Mouse (Mus musculus) neural tube, embryonic 12.5 days (tissue): ENCODE results near the gene Rundc3b. TPM values are rescaled to one million over a fixed set of nuclear protein-coding genes. Genes with fewer than 3 reads are reported as not detected.
A peak's percentile ranks its signal among the peaks of the same experiment; 100 is the strongest.

Experiments
- ATAC-seq: fragments of 200-750 bp; cut with Nextera tagmentation; 2 replicates; pipeline ENCODE4 v1.8.0; 2017; ENCODE audit warnings: low read depth, mild to moderate bottlenecking, moderate TSS enrichment, moderate library complexity; ENCODE audit not compliant: low FRiP score
- H3K27ac ChIP-seq: fragments of 300-500 bp; sonication (generic); 2 replicates; pipeline ENCODE4 v1.5.1; 2016
- H3K27me3 ChIP-seq: fragments of 300-500 bp; sonication (generic); replicated peaks from 2 replicates; pipeline ENCODE4 v1.6.1; 2016; ENCODE audit warnings: mild to moderate bottlenecking
- H3K36me3 ChIP-seq: fragments of 300-500 bp; sonication (generic); 2 replicates; pipeline ENCODE4 v1.6.1; 2016; ENCODE audit warnings: mild to moderate bottlenecking
- H3K4me1 ChIP-seq: fragments of 300-500 bp; sonication (generic); 2 replicates; pipeline ENCODE4 v1.6.1; 2016
- H3K4me2 ChIP-seq: fragments of 300-500 bp; sonication (generic); replicated peaks from 2 replicates; pipeline ENCODE4 v1.6.1; 2016; ENCODE audit warnings: mild to moderate bottlenecking
- H3K4me3 ChIP-seq: fragments of 300-500 bp; sonication (generic); 2 replicates; pipeline ENCODE4 v1.5.1; 2016
- H3K9ac ChIP-seq: fragments of 300-500 bp; sonication (generic); 2 replicates; pipeline ENCODE4 v1.6.1; 2016; ENCODE audit warnings: mild to moderate bottlenecking
- H3K9me3 ChIP-seq: fragments of 300-500 bp; sonication (generic); 2 replicates; pipeline ENCODE4 v1.6.1; 2016; ENCODE audit warnings: mild to moderate bottlenecking
- WGBS: fragments of 180-500 bp; shearing (Covaris S2); methylation state at CpG from one replicate; pipeline ENCODE4 v1.1.7; 2016; 5-methylcytosine and 5-hydroxymethylcytosine counted together
- polyA plus RNA-seq: library from polyadenylated mRNA; unstranded; fragments of >200 nt; fragmentation: Nextera tagmentation; extraction: Ambion mirVana; gene quantifications from 2 replicates; pipeline ENCODE4 v1.2.1, GENCODE M21; 2016

Rundc3b gene
- polyA plus RNA-seq, 1 experiment from 2014 or later, result 30.2 TPM

- Histone ChIP-seq H3K9me3 (no peaks in the 10 kb centered on the region), H3K27ac (no peak overlapping the region), H3K4me3 (no peak overlapping the region), H3K36me3 (no peaks in the 10 kb centered on the region), H3K4me2 (no peak overlapping the region), H3K4me1 (no peaks in the 10 kb centered on the region), H3K27me3 (no peaks in the 10 kb centered on the region), H3K9ac (no peak overlapping the region)
- 17% methylated on average over 3 of the region's 3 CpGs for WGBS
- no peak for ATAC-seq
These were observed 51.6 kb downstream of the Rundc3b start for GRCm38 (mm10) chr5:8571118-8571517.

GRCm38 (mm10) chr5:8566867-8567266, 55.9 kb downstream of the Rundc3b start:
- WGBS, result 60% methylated on average over 3 of the region's 3 CpGs
- Histone ChIP-seq H3K36me3 (no peaks in the 10 kb centered on the region), H3K27ac (no peak overlapping the region), H3K27me3 (no peaks in the 10 kb centered on the region), H3K4me2 (no peak overlapping the region), H3K9me3 (no peaks in the 10 kb centered on the region), H3K4me1 (no peaks in the 10 kb centered on the region), H3K4me3 (no peak overlapping the region), H3K9ac (no peak overlapping the region)
- no peak for ATAC-seq

GRCm38 (mm10) chr5:8544512-8544911, 78.2 kb downstream of the Rundc3b start:
- Histone ChIP-seq H3K4me2 (no peak overlapping the region), H3K27ac (no peak overlapping the region), H3K4me1 (no peaks in the 10 kb centered on the region), H3K36me3 (no peaks in the 10 kb centered on the region), H3K4me3 (no peak overlapping the region), H3K9ac (no peak overlapping the region), H3K9me3 (no peaks in the 10 kb centered on the region), H3K27me3 (no peaks in the 10 kb centered on the region)
- ATAC-seq, result no peak
- 27% methylated on average over 2 of the region's 5 CpGs for WGBS

- no peak overlapping the region for H3K4me2 ChIP-seq
- no peaks in the 10 kb centered on the region for H3K27me3 ChIP-seq
- no peak overlapping the region for H3K9ac ChIP-seq
- H3K27ac ChIP-seq, result no peak overlapping the region
- H3K4me1 ChIP-seq, result no peaks in the 10 kb centered on the region
- no peaks in the 10 kb centered on the region for H3K9me3 ChIP-seq
- 63% methylated on average over 3 of the region's 3 CpGs for WGBS
- H3K36me3 ChIP-seq, result no peaks in the 10 kb centered on the region
- ATAC-seq, result no peak
- no peak overlapping the region for H3K4me3 ChIP-seq
These were observed 80.0 kb downstream of the Rundc3b start for GRCm38 (mm10) chr5:8542631-8543207.

GRCm38 (mm10) chr5:8541120-8542117, 81.3 kb downstream of the Rundc3b start:
- no peaks in the 10 kb centered on the region for H3K4me1 ChIP-seq
- no peaks in the 10 kb centered on the region for H3K9me3 ChIP-seq
- WGBS, result 71% methylated on average over 7 of the region's 7 CpGs
- no peak overlapping the region for H3K4me3 ChIP-seq
- ATAC-seq, result no peak
- H3K27me3 ChIP-seq, result no peaks in the 10 kb centered on the region
- no peak overlapping the region for H3K27ac ChIP-seq
- no peak overlapping the region for H3K4me2 ChIP-seq
- no peaks in the 10 kb centered on the region for H3K36me3 ChIP-seq
- no peak overlapping the region for H3K9ac ChIP-seq

GRCm38 (mm10) chr5:8519006-8519405, 103.7 kb downstream of the Rundc3b start:
- whole genome bisulfite sequencing, result 41% methylated on average over 3 of the region's 3 CpGs
- Histone ChIP-seq H3K36me3 (no peaks in the 10 kb centered on the region), H3K4me1 (no peaks in the 10 kb centered on the region), H3K4me2 (no peak overlapping the region), H3K27me3 (no peaks in the 10 kb centered on the region), H3K9ac (no peak overlapping the region), H3K4me3 (no peak overlapping the region), H3K27ac (no peak overlapping the region), H3K9me3 (no peaks in the 10 kb centered on the region)
- no peak for ATAC-seq

GRCm38 (mm10) chr5:8491778-8492177, 131.0 kb downstream of the Rundc3b start:
- no peaks in the 10 kb centered on the region for H3K27me3 ChIP-seq
- H3K4me1 ChIP-seq, result peaks cover 9% of the 10 kb centered on the region; the same call in 1 of the 2 replicates
- no peak overlapping the region for H3K9ac ChIP-seq
- ATAC-seq, result no peak
- H3K4me2 ChIP-seq, result no peak overlapping the region
- 78% methylated on average over 4 of the region's 4 CpGs for WGBS
- H3K36me3 ChIP-seq, result no peaks in the 10 kb centered on the region
- H3K4me3 ChIP-seq, result no peak overlapping the region
- no peaks in the 10 kb centered on the region for H3K9me3 ChIP-seq
- H3K27ac ChIP-seq, result no peak overlapping the region

- Histone ChIP-seq H3K4me2 (no peak overlapping the region), H3K27me3 (no peaks in the 10 kb centered on the region), H3K4me3 (no peak overlapping the region), H3K36me3 (no peaks in the 10 kb centered on the region), H3K9me3 (no peaks in the 10 kb centered on the region), H3K27ac (no peak overlapping the region), H3K4me1 (peaks cover 9% of the 10 kb centered on the region; the same call in 1 of the 2 replicates), H3K9ac (no peak overlapping the region)
- peak; percentile 51 for ATAC-seq
- 54% methylated on average over 6 of the region's 6 CpGs for WGBS
These were observed 133.2 kb downstream of the Rundc3b start for GRCm38 (mm10) chr5:8489471-8490110.

GRCm38 (mm10) chr5:8488701-8489297, 134.0 kb downstream of the Rundc3b start:
- Histone ChIP-seq H3K9ac (no peak overlapping the region), H3K4me2 (no peak overlapping the region), H3K4me3 (no peak overlapping the region), H3K9me3 (no peaks in the 10 kb centered on the region), H3K36me3 (no peaks in the 10 kb centered on the region), H3K27me3 (no peaks in the 10 kb centered on the region), H3K27ac (no peak overlapping the region), H3K4me1 (peaks cover 9% of the 10 kb centered on the region; the same call in 1 of the 2 replicates)
- WGBS, result 56% methylated on average over 2 of the region's 2 CpGs
- ATAC-seq, result peak; percentile 57

GRCm38 (mm10) chr5:8487989-8488700, 134.6 kb downstream of the Rundc3b start:
- 54% methylated on average over 4 of the region's 4 CpGs for WGBS
- Histone ChIP-seq H3K4me2 (no peak overlapping the region), H3K9ac (no peak overlapping the region)

GRCm38 (mm10) chr5:8456561-8456960, 166.2 kb downstream of the Rundc3b start:
- Histone ChIP-seq H3K27ac (no peak overlapping the region), H3K9ac (no peak overlapping the region), H3K4me3 (no peak overlapping the region), H3K4me2 (no peak overlapping the region), H3K4me1 (no peaks in the 10 kb centered on the region), H3K36me3 (peaks cover 7% of the 10 kb centered on the region; the same call in 1 of the 2 replicates), H3K27me3 (no peaks in the 10 kb centered on the region), H3K9me3 (no peaks in the 10 kb centered on the region)
- no peak for ATAC-seq
- WGBS, result 93% methylated on average over 5 of the region's 5 CpGs

More at GRCm38 (mm10) chr5:8487989-8488700, 134.6 kb downstream of the Rundc3b start:
- Histone ChIP-seq H3K27ac (no peak overlapping the region), H3K4me3 (no peak overlapping the region), H3K36me3 (no peaks in the 10 kb centered on the region), H3K27me3 (no peaks in the 10 kb centered on the region), H3K9me3 (no peaks in the 10 kb centered on the region), H3K4me1 (peaks cover 9% of the 10 kb centered on the region; the same call in 1 of the 2 replicates)
- ATAC-seq, result peak; percentile 69
